Mouse (Mus musculus) cerebellum, adult 8-10 months (tissue): ENCODE results near the gene Tspan13.

Experiments
- DNase-seq: peaks from one replicate; pipeline ENCODE4 v3.0.0; 2022

Tspan13 gene

DNA sequence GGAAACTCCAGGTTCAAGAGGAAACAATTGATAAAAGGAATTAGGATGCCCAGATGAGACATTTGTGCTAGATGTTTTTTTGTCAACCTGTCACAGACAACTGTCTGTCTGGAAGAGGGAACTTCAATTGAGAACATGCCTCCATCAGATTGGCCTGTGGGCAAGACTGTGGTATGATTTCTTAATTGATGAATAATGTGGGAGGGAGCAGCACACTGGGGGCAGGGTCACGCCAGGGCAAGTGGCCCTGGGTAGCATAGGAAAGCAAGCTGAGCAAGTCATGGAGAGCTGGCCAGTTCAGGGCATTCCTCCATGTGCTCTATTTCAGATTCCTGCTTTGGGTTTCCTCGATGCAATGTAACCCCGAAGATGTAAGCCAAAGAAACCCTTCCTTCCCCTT is 66.4 kb downstream of the Tspan13 start:
- no peak for DNase-seq

DNA sequence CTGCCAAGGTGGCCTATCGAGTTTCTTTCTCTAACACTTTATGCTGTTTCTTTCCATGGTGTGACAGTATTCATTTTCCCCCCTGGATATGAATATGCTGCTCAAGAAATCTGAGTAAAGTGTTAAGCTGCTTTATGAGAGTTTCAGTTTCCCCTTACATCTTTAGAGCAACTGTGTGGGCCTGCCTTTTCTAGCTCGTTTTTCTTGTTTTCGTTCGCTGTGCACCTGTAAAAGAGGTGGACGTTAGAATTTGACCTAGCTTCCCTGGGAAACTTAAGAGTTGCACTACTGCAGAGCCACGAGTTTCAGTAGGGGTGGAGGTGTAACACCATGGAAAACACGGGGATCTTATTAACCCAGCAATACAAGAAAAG is 75.5 kb downstream of the Tspan13 start:
- DNase-seq: no peak

DNA sequence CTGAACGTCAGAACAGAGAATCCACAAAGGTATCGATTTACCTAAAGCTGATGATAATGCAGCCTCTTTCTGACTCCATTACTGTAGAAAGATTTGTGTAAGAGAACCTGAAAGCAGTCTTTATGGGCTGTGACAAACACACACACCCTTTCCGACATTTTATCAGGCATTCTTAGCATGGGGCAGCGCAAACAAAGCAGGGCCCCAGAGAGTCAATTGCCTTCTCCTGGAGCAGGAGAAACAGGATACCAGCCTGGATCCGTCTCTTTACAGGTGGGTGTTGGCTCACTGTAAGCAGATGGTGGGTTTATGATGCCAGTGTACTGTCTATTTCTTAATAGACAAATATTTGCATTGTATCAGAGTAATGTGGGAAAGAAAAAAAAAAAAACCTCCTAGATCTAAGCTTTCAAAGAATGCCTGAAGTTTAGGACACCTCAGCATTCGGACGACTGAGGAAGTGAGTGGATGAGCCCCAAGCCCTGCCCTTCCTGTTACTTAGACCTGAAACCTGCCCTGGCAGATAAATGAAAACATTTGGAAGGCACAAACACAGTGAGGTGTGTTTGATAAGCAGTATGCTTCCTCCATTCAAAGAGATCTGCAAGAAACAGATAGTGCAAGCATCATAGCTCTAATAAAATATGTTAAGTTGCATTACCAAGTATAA is 76.1 kb downstream of the Tspan13 start:
- DNase-seq: no peak
